Mouse (Mus musculus) adrenal gland, adult 2 months (tissue): ENCODE measurements around the gene Camk2d. TPM values are rescaled to one million over a fixed set of nuclear protein-coding genes. Genes with fewer than 3 reads are reported as not detected.

Source experiments
- DNase-seq: peaks from one replicate; pipeline ENCODE4 v3.0.0; 2021
- polyA plus RNA-seq: library from polyadenylated mRNA; depleted of rRNA; stranded (reverse); fragments of >200 nt; gene quantifications from 2 replicates; pipeline ENCODE4 v1.2.3, GENCODE M21; 2012
- total RNA-seq, 2 experiments: library from RNA; stranded (reverse); gene quantifications; 2 replicates each; pipeline ENCODE4 v1.2.3; 2021

Gene Camk2d
- total and polyA plus RNA-seq, 3 experiments: 101 to 134 (median 116) TPM

- DNase-seq: no peak
Measured at GRCm38 (mm10) chr3:126690627-126691505, 94.8 kb downstream of the Camk2d start.

- peak; percentile 57 for DNase-seq
Measured at GRCm38 (mm10) chr3:126691565-126691964, 95.5 kb downstream of the Camk2d start.

GRCm38 (mm10) chr3:126692797-126693196, 96.7 kb downstream of the Camk2d start:
- DNase-seq: peak; percentile 49

DNA sequence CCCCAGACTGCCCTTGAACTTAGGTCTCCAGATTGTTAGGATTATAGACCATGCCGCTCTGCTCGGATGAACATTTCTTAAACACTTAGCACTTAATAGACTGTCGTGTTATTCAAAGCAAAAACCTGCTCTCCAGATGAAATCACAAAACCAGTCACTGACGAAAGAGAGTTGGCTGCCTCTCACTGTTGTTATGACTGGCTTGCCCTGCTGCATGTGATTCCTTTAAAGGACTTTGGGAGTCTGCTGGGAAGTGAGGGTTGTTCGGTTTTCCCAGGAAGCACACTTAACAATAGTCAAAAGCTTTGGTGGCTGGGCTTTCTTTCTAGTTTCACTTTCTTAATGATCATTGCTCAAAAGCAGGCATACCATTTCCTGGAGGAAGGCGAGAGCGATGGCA, 97.2 kb downstream of the Camk2d start:
- peak; percentile 50 for DNase-seq

DNA sequence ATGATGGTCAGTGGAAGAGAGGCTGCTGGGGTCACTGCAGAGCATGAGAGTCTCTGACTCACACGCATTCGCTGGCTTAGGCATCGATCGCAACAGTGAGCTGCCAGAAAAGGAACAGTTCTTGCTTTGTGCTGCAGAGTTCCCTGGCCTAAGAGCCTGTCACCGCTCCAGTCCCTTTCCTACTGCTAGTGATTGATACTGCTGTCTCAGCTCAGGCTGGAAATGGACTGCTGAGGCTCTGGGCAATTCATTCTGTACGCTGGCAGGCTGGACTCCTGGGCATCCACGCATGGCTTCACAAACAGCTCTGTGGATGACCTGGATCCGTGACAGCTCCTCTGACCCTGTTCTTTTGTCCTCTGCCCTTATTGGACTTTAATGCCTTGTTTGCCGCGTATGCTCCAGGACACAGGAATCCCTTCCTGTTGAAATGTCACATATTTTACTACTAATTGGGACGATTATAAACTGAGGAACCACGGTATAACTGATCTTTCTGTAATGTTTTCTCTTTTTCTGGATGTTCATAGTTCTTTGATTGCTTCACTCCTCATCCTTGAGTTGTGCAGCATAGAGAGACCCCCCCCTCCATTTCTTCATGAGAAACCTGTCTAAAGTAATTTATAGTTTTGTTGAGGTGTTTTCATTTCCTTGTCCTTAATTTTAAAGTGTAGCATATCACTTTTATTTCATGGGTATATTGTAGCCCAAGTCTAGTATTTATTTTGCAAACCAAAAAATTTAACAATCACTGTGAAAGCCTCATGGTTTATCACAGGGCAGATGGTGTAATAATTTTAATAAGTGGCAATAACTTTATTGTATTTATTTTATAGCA, 99.6 kb downstream of the Camk2d start:
- DNase-seq: peak; percentile 86

- DNase-seq: no peak
Measured at GRCm38 (mm10) chr3:126696620-126697019, 100.5 kb downstream of the Camk2d start.

DNA sequence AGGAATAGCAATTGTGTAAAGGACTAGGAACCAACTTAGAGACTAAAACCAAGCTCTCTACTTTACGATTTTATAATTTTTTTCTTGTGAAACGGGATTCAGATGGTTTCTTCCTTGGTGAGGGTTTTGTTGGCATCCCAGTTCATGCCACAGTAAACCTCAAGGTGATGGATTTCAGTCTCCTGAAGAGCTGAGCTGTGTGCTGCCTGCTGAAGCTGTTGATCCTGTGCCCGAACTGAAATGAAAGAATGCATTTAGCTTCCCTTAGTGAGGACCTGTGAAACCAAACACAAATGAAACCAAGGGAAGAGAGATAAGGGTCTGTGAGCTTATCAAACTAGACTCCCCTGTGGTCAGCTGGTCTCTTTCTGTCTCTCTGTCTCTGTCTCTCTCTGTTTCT, 103.6 kb downstream of the Camk2d start:
- DNase-seq: no peak

DNA sequence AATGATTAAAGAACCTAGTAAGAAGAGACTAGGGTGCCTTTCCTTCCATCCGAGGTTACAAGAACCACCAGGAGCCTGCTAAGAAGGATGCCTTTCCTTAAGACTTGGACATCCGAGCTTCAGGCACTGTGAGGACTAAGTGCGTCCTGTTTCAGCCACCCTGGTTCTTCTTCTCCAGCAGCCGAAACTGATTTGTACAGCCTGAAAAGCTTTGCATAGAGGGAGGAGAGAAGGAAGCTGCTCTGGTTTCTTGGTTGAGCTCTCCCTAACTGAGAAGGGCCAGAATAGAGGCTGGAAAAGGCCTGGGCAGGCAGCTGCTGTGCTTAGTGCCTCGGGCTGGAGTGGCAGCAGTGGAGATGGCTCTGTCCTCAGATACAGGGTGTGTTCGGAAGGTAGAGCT, 105.0 kb downstream of the Camk2d start:
- no peak for DNase-seq

- DNase-seq: peak; percentile 38
Measured at GRCm38 (mm10) chr3:126701586-126701985, 105.5 kb downstream of the Camk2d start.

DNA sequence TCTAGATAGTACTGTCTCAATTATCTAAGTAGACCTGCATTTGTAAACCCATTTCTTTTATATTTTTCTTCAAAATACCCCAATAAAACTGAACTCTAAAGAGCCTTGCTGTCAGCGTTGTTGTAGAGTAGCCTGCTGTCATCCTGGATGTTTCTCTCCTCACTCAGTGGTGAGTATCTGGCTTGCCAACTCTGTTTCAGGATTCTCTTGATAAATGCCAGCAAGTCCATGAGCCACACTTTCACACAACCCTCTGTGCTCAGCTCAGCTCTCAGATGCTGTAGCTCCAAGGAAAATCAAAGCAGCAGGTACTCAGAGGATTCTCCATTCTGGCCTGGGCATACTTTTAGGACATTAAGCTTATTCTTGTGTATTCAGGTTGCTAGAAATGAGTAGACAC, 109.4 kb downstream of the Camk2d start:
- DNase-seq: no peak

DNA sequence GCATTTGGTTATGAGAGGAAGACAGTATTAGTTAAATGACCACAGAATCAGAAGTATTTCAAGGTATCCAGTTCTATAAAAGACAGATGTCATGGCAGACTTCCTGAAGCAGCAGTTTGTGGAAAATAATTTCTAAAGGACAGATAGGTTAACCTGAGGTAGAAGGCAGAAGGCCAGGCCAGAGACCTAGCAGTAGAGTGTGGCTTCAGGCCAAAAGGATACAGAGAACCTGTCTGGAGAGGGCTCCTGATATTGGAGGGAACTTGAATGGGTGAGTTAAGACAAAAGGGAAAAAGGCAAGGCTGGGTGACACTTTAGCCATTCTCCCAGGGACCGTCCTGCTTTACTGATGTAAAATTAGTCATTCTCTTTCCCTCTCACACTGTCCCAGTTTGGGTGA, 118.2 kb downstream of the Camk2d start:
- no peak for DNase-seq

DNA sequence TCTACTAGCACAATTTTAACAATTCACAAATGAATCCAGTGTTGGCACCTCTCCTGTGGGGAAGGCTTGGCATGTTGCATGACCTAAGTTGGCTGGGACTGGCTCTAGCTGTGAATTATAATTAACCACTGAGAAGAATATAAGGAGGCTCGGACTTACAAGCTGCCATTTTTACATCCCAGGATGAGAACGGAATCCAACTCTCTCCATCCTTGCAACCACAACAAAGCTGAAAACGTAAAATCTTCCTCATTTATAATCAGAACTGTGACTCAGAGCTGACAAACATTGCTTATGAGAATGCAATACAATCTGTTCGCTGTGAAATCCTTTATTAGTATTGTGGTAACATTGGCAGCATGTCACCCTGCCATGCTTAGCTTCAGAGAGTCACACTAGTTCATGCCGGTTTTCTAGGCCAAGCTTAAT, 126.9 kb downstream of the Camk2d start:
- DNase-seq: no peak

- no peak for DNase-seq
Measured at GRCm38 (mm10) chr3:126723458-126723857, 127.4 kb downstream of the Camk2d start.

- no peak for DNase-seq
Measured at GRCm38 (mm10) chr3:126725647-126726046, 129.5 kb downstream of the Camk2d start.

DNA sequence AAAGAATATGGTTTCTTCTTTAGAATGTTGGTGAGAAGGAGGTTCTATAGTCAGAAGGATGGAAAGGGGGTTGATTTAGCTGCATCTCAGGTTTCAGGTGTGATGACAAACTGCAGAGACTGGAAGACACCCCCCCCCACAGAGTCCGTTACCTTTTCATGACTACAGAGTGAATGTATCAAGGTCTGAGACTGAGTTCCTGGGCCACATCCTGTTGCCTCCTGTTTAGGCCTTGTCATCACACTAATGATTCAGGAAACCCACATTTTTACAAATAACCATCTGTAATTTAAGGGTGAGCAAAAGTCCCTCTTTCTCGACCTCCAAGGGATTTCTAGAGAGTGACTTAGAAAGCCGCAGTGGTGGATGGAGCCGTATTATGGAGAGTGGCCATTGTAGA, 131.3 kb downstream of the Camk2d start:
- DNase-seq: no peak

DNA sequence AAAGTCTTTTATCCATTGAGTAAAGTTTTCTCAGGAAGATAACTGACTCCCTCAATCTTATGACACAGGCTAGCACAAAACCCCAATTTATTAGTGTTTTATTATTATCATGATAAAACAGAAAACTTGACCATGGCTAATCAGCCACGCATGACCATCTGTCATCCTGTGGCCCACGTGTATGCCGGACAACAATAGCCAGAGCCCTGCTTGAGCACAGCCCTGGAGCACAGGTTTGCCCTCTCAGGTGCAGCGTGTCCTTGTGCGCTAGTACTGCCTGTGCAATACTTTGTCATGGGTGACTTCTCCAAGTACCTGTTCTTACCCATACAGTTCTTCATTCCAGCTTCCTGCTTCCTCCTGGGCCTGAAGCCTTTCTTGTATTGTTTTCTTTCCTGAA, 134.3 kb downstream of the Camk2d start:
- DNase-seq: no peak

- no peak for DNase-seq
Measured at GRCm38 (mm10) chr3:126732323-126732722, 136.2 kb downstream of the Camk2d start.

DNA sequence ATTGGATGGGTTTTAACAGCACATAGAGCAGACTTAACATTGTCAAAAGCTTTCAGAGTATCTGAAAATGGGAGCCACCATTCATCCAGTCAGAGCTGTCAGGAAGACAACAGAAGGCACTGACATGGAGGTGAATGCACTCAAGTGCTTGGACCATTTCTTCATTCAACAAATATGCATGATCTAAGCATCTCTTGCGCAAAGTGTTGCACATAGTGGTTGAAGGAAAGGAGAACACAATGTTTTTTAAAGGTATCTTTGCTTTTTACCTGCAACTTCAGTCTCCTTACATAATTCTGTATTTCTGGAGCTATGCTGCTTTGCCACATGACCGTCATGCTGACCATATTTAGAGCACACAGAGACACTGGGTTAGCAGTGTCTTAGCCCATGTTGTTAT, 138.4 kb downstream of the Camk2d start:
- DNase-seq: no peak

DNA sequence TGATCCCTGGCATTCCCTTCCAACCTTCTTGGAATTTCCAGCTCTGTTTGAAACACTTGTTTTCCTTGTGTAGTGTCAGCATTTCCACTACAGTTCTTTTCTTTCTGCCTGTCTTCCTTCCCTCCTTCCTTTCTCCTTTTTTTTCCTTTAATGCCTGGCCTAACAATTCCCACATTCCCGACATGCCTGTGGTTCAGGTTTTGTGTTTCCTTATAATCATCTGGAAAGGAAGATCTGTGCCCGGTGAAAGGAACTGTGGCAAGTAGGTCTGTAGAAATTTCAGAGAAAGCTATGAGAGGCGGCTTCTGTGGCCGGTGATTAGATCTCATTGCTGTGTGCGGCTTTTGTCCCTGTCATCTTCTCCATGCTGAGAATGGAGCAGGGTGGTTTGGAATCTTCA, 139.1 kb downstream of the Camk2d start:
- no peak for DNase-seq

DNA sequence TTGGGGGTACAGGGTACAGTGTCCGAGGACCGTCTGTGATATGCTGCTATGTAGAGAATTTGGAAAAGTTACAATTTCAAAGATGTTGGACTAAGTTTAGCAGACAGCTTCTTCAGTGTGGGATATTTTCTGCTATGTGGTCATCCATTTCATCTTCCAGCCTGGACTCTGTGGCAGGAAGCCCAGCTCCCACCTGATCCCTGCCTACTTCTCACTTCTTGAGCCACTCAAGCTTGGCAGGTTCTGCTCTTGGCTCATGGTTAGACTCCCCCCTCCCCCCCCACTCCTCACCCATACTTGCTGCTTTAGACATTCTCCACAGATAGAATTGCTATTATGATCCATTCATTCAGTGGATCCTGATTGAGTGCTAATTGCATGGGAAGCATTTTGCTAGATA, 141.0 kb downstream of the Camk2d start:
- DNase-seq: no peak

GRCm38 (mm10) chr3:126740146-126740545, 144.0 kb downstream of the Camk2d start:
- DNase-seq: no peak

DNA sequence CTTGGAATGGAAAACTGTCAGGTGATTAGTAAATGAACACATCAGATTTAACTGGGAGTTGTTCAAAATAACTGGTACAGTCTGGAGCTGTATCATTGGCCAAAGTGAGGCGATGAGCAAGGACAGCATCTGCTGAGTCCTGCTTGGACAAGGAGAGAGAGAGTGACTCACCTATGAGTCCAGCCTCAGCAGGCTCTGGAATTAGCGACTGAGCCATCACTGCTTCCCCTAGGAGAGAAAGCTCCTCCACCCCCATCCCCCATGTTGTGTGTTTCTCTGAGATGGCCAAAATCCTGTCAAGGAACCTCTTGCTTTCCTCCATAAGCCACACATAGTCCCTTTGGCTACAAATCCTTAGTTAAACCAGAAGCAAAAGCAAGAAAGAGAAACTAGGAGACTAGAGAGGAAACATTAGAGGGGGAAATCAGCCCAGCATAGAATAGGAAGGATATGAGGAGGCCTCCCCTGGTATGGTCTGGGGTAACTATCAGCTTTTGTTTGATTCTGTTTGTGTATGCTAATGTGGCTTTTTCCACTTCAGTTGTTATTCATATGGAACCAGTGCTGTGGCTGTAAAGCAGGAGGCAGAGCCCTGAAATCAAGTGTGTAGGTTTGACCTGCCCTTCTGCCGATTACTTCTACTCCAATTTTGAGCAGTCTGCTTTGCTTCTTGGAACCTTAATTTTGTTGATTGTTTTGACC, 148.5 kb downstream of the Camk2d start:
- DNase-seq: peak; percentile 33
